Comparison of ENCODE assay signal across 10 mouse cellular contexts in genomic region chr2:109958692-109959406, GRCm38 (mm10). TPM values are rescaled to one million over a fixed set of nuclear protein-coding genes. Genes with fewer than 3 reads are reported as not detected.
DNase-seq lines count a peak whose midpoint lies in the region; ATAC-seq lines count a peak whose summit lies in the region.
"Had no signal": no experiment of that assay in that cellular context is flagged by ENCODE, and none has a peak within 500 bp of the region (broad histone marks: within the 10 kb centered on the region; RNA-seq: fewer than 3 reads in every experiment).

No protein-coding gene starts in this region.

- no peaks in the 10 kb centered on the region for H3K36me3 ChIP-seq in midbrain, embryonic 12.5 days
- H3K36me3 ChIP-seq in midbrain, embryonic 14.5 days (ENCODE audit: control insufficient read depth, insufficient read depth, low read length) = no peaks in the 10 kb centered on the region
- H3K36me3 ChIP-seq in neural tube, embryonic 13.5 days = no peaks in the 10 kb centered on the region
- H3K36me3 ChIP-seq: liver, embryonic 13.5 days had no signal

- peaks cover 33% of the 10 kb centered on the region for H3K4me1 ChIP-seq in midbrain, embryonic 12.5 days
- peaks cover 10% of the 10 kb centered on the region for H3K4me1 ChIP-seq in midbrain, embryonic 14.5 days (ENCODE audit: control insufficient read depth, insufficient read depth, low read length)
- peaks cover 13% of the 10 kb centered on the region for H3K4me1 ChIP-seq in brown adipose tissue, adult 24 weeks (ENCODE audit: control insufficient read depth, insufficient read depth, insufficient read length, low read length)
- peaks cover 49% of the 10 kb centered on the region for H3K4me1 ChIP-seq in neural tube, embryonic 13.5 days (replicated peaks)

- H3K4me2 ChIP-seq in midbrain, embryonic 12.5 days (replicated peaks) = no peak overlapping the region
- H3K4me2 ChIP-seq in midbrain, embryonic 14.5 days (ENCODE audit: low read length) = no peak overlapping the region
- peak overlapping the region; percentile 35 for H3K4me2 ChIP-seq in neural tube, embryonic 13.5 days
- H3K4me2 ChIP-seq: liver, embryonic 13.5 days had no signal

- H3K9ac ChIP-seq in midbrain, embryonic 12.5 days (replicated peaks) = no peak overlapping the region
- no peak overlapping the region for H3K9ac ChIP-seq in midbrain, embryonic 14.5 days (replicated peaks; ENCODE audit: low read length)
- H3K9ac ChIP-seq in neural tube, embryonic 13.5 days = no peak overlapping the region
- H3K9ac ChIP-seq: liver, embryonic 13.5 days had no signal

- no peak overlapping the region for H3K4me3 ChIP-seq in midbrain, embryonic 12.5 days
- no peak overlapping the region for H3K4me3 ChIP-seq in midbrain, embryonic 14.5 days (replicated peaks; ENCODE audit: low read depth, low read length)
- H3K4me3 ChIP-seq in brown adipose tissue, adult 24 weeks (ENCODE audit: insufficient read depth, low read depth, low read length) = no peak overlapping the region
- H3K4me3 ChIP-seq in neural tube, embryonic 13.5 days = no peak overlapping the region
- H3K4me3 ChIP-seq: liver, embryonic 13.5 days had no signal

- H3K27ac ChIP-seq in midbrain, embryonic 12.5 days (replicated peaks) = peak overlapping the region; percentile 39; the same call in 1 of the 2 replicates
- no peak overlapping the region for H3K27ac ChIP-seq in midbrain, embryonic 14.5 days (replicated peaks; ENCODE audit: low read depth, low read length)
- H3K27ac ChIP-seq in brown adipose tissue, adult 24 weeks (replicated peaks; ENCODE audit: low read depth, low read length) = 0 out of 2 replicates have a peak overlapping the region, but pooled peaks have one; percentile 34
- H3K27ac ChIP-seq in neural tube, embryonic 13.5 days (replicated peaks) = peak overlapping the region; percentile 67; the same call in 1 of the 2 replicates
- H3K27ac ChIP-seq: liver, embryonic 13.5 days had no signal

- 90% methylated on average over 4 of the region's 4 CpGs for WGBS in midbrain, embryonic 12.5 days
- 86% methylated on average over 4 of the region's 4 CpGs for WGBS in midbrain, embryonic 14.5 days
- 62% methylated on average over 4 of the region's 4 CpGs for WGBS in neural tube, embryonic 13.5 days

- DNase-seq in gastrocnemius, postnatal 14 days = peak; percentile 17
- no peak for DNase-seq in gastrocnemius, postnatal 25 days
- DNase-seq in midbrain, embryonic 14.5 days = no peak
- DNase-seq in yolk sac, embryonic 10.5 days (ENCODE audit: low spot score) = no peak
- DNase-seq in kidney, postnatal 36 days = no peak
- DNase-seq: kidney, adult 8-10 months; liver, embryonic 13.5 days had no signal

- no peaks in the 10 kb centered on the region for H3K27me3 ChIP-seq in midbrain, embryonic 12.5 days
- H3K27me3 ChIP-seq in midbrain, embryonic 14.5 days (ENCODE audit: control insufficient read depth, insufficient read depth, low read length) = no peaks in the 10 kb centered on the region
- no peaks in the 10 kb centered on the region for H3K27me3 ChIP-seq in neural tube, embryonic 13.5 days
- H3K27me3 ChIP-seq: liver, embryonic 13.5 days had no signal

- no peak for ATAC-seq in midbrain, embryonic 12.5 days (ENCODE audit: low FRiP score, low read depth)
- no peak for ATAC-seq in midbrain, embryonic 14.5 days (ENCODE audit: low FRiP score, low TSS enrichment)
- no peak for ATAC-seq in neural tube, embryonic 13.5 days (ENCODE audit: low read depth)

- no peaks in the 10 kb centered on the region for H3K9me3 ChIP-seq in midbrain, embryonic 12.5 days
- no peaks in the 10 kb centered on the region for H3K9me3 ChIP-seq in midbrain, embryonic 14.5 days (ENCODE audit: control insufficient read depth, low read length)
- H3K9me3 ChIP-seq in neural tube, embryonic 13.5 days = no peaks in the 10 kb centered on the region
- H3K9me3 ChIP-seq: liver, embryonic 13.5 days had no signal

- intact Hi-C loops in gastrocnemius, postnatal 14 days (cut with DNase I; ENCODE audit: low total_unique reads) = no loop called here

RNA-seq across cellular contexts. Expression of gene Lgr4, which starts 41.4 kb away (rescaled TPM):
- total RNA-seq in gastrocnemius, postnatal 14 days (2021) = 10 to 100 TPM; 17.3 to 18.8 TPM
- total RNA-seq in gastrocnemius, postnatal 25 days (2021) = 10 to 100 TPM; 21.0 TPM
- 15.0 and 16.8 TPM in 2 replicates for polyA plus RNA-seq in midbrain, embryonic 12.5 days (2016; fragmentation: Nextera tagmentation; extraction: Ambion mirVana)
- 11.6 and 12.0 TPM in 2 replicates for polyA plus RNA-seq in midbrain, embryonic 14.5 days (2014; fragmentation: Nextera tagmentation; extraction: Ambion mirVana)
- 8.6 and 9.6 TPM in 2 replicates for polyA plus RNA-seq in brown adipose tissue, adult 24 weeks (2012; ENCODE audit: insufficient read depth, insufficient read length, missing spikeins)
- 10.7 and 11.3 TPM in 2 replicates for polyA plus RNA-seq in neural tube, embryonic 13.5 days (2015; fragmentation: Nextera tagmentation; extraction: Ambion mirVana)

RNA-seq across cellular contexts. Expression of gene Ccdc34, which starts 58.8 kb away (rescaled TPM):
- 1 to 10 TPM; 5.8 to 6.5 TPM for total RNA-seq in gastrocnemius, postnatal 14 days (2021)
- total RNA-seq in gastrocnemius, postnatal 25 days (2021) = 1 to 10 TPM; 3.4 to 3.9 TPM
- 55.8 and 61.8 TPM in 2 replicates for polyA plus RNA-seq in midbrain, embryonic 12.5 days (2016; fragmentation: Nextera tagmentation; extraction: Ambion mirVana)
- polyA plus RNA-seq in midbrain, embryonic 14.5 days (2014; fragmentation: Nextera tagmentation; extraction: Ambion mirVana) = 30.1 and 31.8 TPM in 2 replicates
- polyA plus RNA-seq in brown adipose tissue, adult 24 weeks (2012; ENCODE audit: insufficient read depth, insufficient read length, missing spikeins) = 5.8 and 6.3 TPM in 2 replicates
- polyA plus RNA-seq in neural tube, embryonic 13.5 days (2015; fragmentation: Nextera tagmentation; extraction: Ambion mirVana) = 34.6 and 36.1 TPM in 2 replicates
